Comparison of ENCODE assay signal across 8 mouse cellular contexts in genomic region chr14:27096779-27097178, GRCm38 (mm10). TPM values are rescaled to one million over a fixed set of nuclear protein-coding genes. Genes with fewer than 3 reads are reported as not detected.
DNase-seq lines count a peak whose midpoint lies in the region; ATAC-seq lines count a peak whose summit lies in the region.

No protein-coding gene starts in this region.

- peak; percentile 9 for DNase-seq in thymus, postnatal 14 days
- DNase-seq in thymus, postnatal 36 days = no peak
- peak; percentile 25 for DNase-seq in cerebellum, adult 8-10 months
- DNase-seq in frontal cortex, postnatal 25 days (ENCODE audit: low spot score in 2 of 2) = peak; percentile 24 to 50
- peak; percentile 51 to 55 for DNase-seq in left cerebral cortex, adult 18-20 months (ENCODE audit: low spot score in 2 of 2)
- peak; percentile 39 for DNase-seq in right cerebral cortex, postnatal 25 days

- ATAC-seq in inflammation-experienced regulatory T-cells, adult 6 months = peak; percentile 60
- peak; percentile 98 for ATAC-seq in megakaryocyte progenitor cell, adult 5-6 weeks (replicated peaks; ENCODE audit: poor library complexity)

RNA-seq across cellular contexts. Expression of gene Arhgef3, which starts 17.9 kb away (rescaled TPM):
- polyA plus RNA-seq in inflammation-experienced regulatory T-cells, adult 6 months (2017; shearing (Covaris generic)) = 100 to 1,000 TPM in 2 of 3 experiments, 10 to 100 TPM in 1; 90.3 to 168 (median 160) TPM
- 10 to 100 TPM; 67.4 to 85.3 TPM for total RNA-seq in left cerebral cortex, adult 18-20 months (2021)
- 11.0 and 13.8 TPM in 2 replicates for total RNA-seq in megakaryocyte progenitor cell, adult 5-6 weeks (2015)
- 15.5 and 18.0 TPM in 2 replicates for total RNA-seq in megakaryocyte progenitor cell, adult 5-6 weeks (2017)

RNA-seq across cellular contexts. Expression of gene Il17rd, which starts 58.0 kb away (rescaled TPM):
- polyA plus RNA-seq in inflammation-experienced regulatory T-cells, adult 6 months (2017; shearing (Covaris generic)) = under 1 TPM; 0.18 to 0.40 (median 0.21) TPM
- 1 to 10 TPM; 2.1 to 2.6 TPM for total RNA-seq in left cerebral cortex, adult 18-20 months (2021)
- not detected in 2 replicates for total RNA-seq in megakaryocyte progenitor cell, adult 5-6 weeks (2015)
- not detected in 2 replicates for total RNA-seq in megakaryocyte progenitor cell, adult 5-6 weeks (2017)

Comparison
In these comparisons a context has a peak if more than half of its experiments do, and no peak if none do; other contexts are left out.
1. DNase-seq: peak in thymus, postnatal 14 days (single experiment), cerebellum, adult 8-10 months (single experiment), frontal cortex, postnatal 25 days (2 of 2), left cerebral cortex, adult 18-20 months (2 of 2) and right cerebral cortex, postnatal 25 days (single experiment); none in thymus, postnatal 36 days (0 of 2).